Mouse (Mus musculus) adrenal gland, postnatal 14 days (tissue): Measurements from ENCODE around the gene Tgds. TPM values are rescaled to one million over a fixed set of nuclear protein-coding genes. Genes with fewer than 3 reads are reported as not detected.

ENCODE experiments used
- total RNA-seq: library from RNA; stranded (reverse); gene quantifications from 2 replicates; pipeline ENCODE4 v1.2.3, GENCODE M21; 2021

Gene Tgds
- total RNA-seq, 1 experiment from 2014 or later, result 22.4 TPM

Other genes starting within 250 kb of the Tgds start
- not detected in 2 replicates for gene Dct, start 80.5 kb downstream of the Tgds start, total RNA-seq
- 25.3 and 26.0 TPM in 2 replicates for gene Gpr180, start 4.4 kb upstream of the Tgds start, total RNA-seq
- gene Sox21, start 104.3 kb upstream of the Tgds start, total RNA-seq, result not detected in 2 replicates
- gene Gm9376, start 134.2 kb upstream of the Tgds start, total RNA-seq, result not detected in 2 replicates